Mouse (Mus musculus): ENCODE measurements around the gene Sema4c.

GRCm38 (mm10) chr1:36518259-36518658 lies 39.9 kb downstream of the Sema4c start:
- TF ChIP-seq CTCF (IDR thresholded peaks at IDR 0.05; ENCODE audit: control insufficient read depth, insufficient read depth, insufficient replicate concordance, low read depth, low read length) (no peak), POLR2A (IDR thresholded peaks at IDR 0.05; ENCODE audit: control insufficient read depth, low read depth, low read length) (no peak)

All from testis, adult 2 months (tissue).